Mouse (Mus musculus): ENCODE results near the gene Kat2a. TPM values are rescaled to one million over a fixed set of nuclear protein-coding genes. Genes with fewer than 3 reads are reported as not detected.

The Kat2a gene
- polyA plus RNA-seq, 2 experiments: 12.7 to 13.0 TPM

DNA sequence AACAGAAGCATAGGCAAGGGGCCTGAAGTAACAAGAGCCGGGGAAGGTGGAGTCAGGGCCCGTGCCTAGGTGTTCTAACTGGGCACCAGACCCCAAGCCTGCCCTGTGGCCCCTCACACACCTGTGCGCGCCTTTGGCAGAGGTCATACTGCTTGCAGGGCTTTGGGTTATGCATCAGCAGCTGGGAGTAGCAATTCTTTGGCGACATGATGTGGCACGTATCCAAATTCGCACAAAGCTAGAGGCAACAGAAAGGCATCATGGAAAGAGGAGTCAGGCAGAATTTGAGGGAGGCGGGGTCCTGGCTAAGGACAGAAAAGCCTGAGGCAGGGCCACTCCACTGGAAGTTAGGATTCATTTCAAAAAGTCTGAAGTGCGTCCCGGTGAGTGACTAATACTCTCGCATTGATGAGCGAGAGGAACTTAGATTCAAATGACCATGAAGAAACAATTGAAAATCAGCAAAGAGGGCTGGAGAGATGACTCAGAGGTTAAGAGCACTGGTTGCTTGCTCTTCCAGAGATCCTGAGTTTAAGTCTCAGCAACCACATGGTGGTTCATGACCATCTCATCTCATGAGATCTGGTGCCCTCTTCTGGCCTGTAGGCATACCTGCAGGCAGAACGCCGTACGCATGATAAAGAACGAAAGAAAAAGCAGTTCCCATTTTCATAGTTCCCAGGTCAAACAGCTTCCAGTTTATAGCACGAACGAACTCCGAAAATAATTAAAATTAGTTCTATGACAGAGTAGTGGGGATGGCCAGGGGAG is 10.0 kb downstream of the Kat2a start:
- Histone ChIP-seq H3K27ac (no peak overlapping the region), H3K9me3 (ENCODE audit: control insufficient read depth, low read length) (no peaks in the 10 kb centered on the region), H3K4me3 (ENCODE audit: insufficient read depth in 1 of 2, low read depth in 2 of 2, low read length in 2 of 2) (peak overlapping the region; percentile 19 to 40), H3K9ac (replicated peaks) (no peak overlapping the region; the same call in 1 of the 2 replicates), H3K4me1 (replicated peaks; ENCODE audit: control insufficient read depth in 2 of 2, insufficient read depth in 2 of 2, low read length in 1 of 2) (peaks cover 3 to 10% of the 10 kb centered on the region in 2 experiments; a peak in 2 of 4 replicates), H3K27me3 (ENCODE audit: control insufficient read depth, insufficient read depth, low read length) (no peaks in the 10 kb centered on the region), H3K4me2 (ENCODE audit: low read depth) (peak overlapping the region; percentile 53), H3K36me3 (replicated peaks; ENCODE audit: control insufficient read depth, insufficient read depth, low read depth) (peaks cover 3% of the 10 kb centered on the region)
- WGBS (ENCODE audit: insufficient replicate concordance): 39% methylated on average over 19 of the region's 19 CpGs
- TF ChIP-seq EP300 (IDR thresholded peaks at IDR 0.05; ENCODE audit: low read depth): no peak
- peak; percentile 93 for TF ChIP-seq CTCF (IDR thresholded peaks at IDR 0.05; ENCODE audit: low read depth)
- ATAC-seq (ENCODE audit: insufficient read depth) (no peak; the same call in 1 of the 2 replicates), DNase-seq (ENCODE audit: low read depth in 3 of 3, low spot score in 3 of 3) (peak; percentile 54 to 64 (median 54))

DNA sequence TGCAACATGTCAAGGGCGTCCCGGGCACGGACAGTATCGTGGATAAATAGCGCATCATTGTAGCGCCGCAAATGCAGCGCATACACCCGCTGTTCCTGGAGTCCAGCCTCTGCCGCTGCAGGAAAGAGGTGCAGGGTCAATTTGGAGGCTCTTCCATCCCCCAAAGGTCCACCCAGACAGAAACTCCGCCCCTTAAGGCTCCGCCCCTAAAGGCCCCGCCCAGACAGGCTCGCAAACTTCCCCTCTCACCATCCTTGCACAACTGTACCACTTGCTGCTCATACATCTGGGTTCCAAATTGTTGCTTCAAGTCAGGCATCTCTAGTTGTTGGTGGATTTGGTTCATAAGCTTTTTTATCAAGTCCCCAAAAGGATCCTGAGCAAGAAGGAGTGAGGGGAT is 11.0 kb downstream of the Kat2a start:
- 6% methylated on average over 14 of the region's 14 CpGs for WGBS (ENCODE audit: insufficient replicate concordance)
- no peaks in the 10 kb centered on the region for H3K27me3 ChIP-seq (ENCODE audit: control insufficient read depth, insufficient read depth, low read length)
- no peaks in the 10 kb centered on the region for H3K9me3 ChIP-seq (ENCODE audit: control insufficient read depth, low read length)
- DNase-seq (ENCODE audit: low read depth in 3 of 3, low spot score in 3 of 3) (peak in 2 of 3 experiments; percentile 52 to 54), ATAC-seq (ENCODE audit: insufficient read depth) (peak; percentile 40; the same call in 1 of the 2 replicates)
- peak overlapping the region; percentile 16 to 30 for H3K4me3 ChIP-seq (ENCODE audit: insufficient read depth in 1 of 2, low read depth in 2 of 2, low read length in 2 of 2)
- peaks cover 3 to 10% of the 10 kb centered on the region in 2 experiments; a peak in 2 of 4 replicates for H3K4me1 ChIP-seq (replicated peaks; ENCODE audit: control insufficient read depth in 2 of 2, insufficient read depth in 2 of 2, low read length in 1 of 2)
- H3K4me2 ChIP-seq (ENCODE audit: low read depth): peak overlapping the region; percentile 51
- no peaks in the 10 kb centered on the region; the same call in none of the 2 replicates for H3K36me3 ChIP-seq (replicated peaks; ENCODE audit: control insufficient read depth, insufficient read depth, low read depth)
- no peak for TF ChIP-seq CTCF (IDR thresholded peaks at IDR 0.05; ENCODE audit: low read depth)
- no peak for TF ChIP-seq EP300 (IDR thresholded peaks at IDR 0.05; ENCODE audit: low read depth)
- no peak overlapping the region for H3K9ac ChIP-seq (replicated peaks)
- no peak overlapping the region for H3K27ac ChIP-seq

DNA sequence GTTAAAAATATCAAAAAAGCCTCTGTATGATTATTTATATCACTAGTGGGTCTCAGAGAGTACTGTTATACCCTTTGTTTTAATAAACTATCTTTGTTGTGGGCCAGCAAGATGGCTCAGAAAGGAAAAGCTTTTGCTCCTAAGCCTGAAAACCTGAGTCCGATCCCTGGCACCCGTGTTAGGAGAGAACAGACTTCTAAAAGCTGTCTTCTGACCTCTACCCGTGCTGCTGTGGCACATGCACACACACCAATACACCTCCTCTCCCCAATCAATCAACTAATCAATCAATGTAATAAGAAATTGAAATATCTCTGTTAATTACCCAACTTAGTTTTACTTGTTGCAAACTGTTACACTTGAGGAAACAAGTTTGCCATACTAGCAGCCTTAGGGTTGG is 11.6 kb downstream of the Kat2a start:
- Histone ChIP-seq H3K4me2 (ENCODE audit: low read depth) (peak overlapping the region; percentile 51), H3K9me3 (ENCODE audit: control insufficient read depth, low read length) (no peaks in the 10 kb centered on the region), H3K4me1 (replicated peaks; ENCODE audit: control insufficient read depth in 2 of 2, insufficient read depth in 2 of 2, low read length in 1 of 2) (peaks cover 3 to 10% of the 10 kb centered on the region in 2 experiments; a peak in 2 of 4 replicates), H3K36me3 (replicated peaks; ENCODE audit: control insufficient read depth, insufficient read depth, low read depth) (no peaks in the 10 kb centered on the region; the same call in none of the 2 replicates), H3K27me3 (ENCODE audit: control insufficient read depth, insufficient read depth, low read length) (no peaks in the 10 kb centered on the region), H3K9ac (replicated peaks) (no peak overlapping the region), H3K4me3 (ENCODE audit: insufficient read depth in 1 of 2, low read depth in 2 of 2, low read length in 2 of 2) (no peak overlapping the region), H3K27ac (no peak overlapping the region)
- TF ChIP-seq CTCF (IDR thresholded peaks at IDR 0.05; ENCODE audit: low read depth): no peak
- no peak for TF ChIP-seq EP300 (IDR thresholded peaks at IDR 0.05; ENCODE audit: low read depth)
- ATAC-seq (ENCODE audit: insufficient read depth) (no peak), DNase-seq (ENCODE audit: low read depth in 3 of 3, low spot score in 3 of 3) (no peak)
- WGBS (ENCODE audit: insufficient replicate concordance): 65% methylated on average over 3 of the region's 3 CpGs

DNA sequence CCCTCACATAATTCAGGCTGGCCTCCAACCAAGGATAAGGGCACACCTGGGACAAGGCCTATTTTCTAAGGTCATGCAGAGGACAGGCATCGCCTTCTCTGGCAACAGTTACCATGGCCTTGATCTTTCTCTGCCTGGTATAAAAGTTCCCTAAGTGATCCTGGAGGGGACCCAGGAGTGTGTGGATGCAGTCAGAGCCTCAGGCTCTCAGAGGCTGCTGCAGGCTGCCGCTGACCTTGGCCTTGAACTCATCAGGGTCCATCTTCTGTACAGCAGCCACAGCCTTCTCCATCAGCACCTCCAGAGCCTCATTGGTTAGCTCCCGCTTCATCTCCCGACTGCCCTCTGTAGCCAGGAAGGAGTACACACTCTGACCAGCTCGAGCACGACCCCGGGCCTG is 14.3 kb downstream of the Kat2a start:
- Histone ChIP-seq H3K27me3 (ENCODE audit: control insufficient read depth, insufficient read depth, low read length) (no peaks in the 10 kb centered on the region), H3K27ac (no peak overlapping the region), H3K36me3 (replicated peaks; ENCODE audit: control insufficient read depth, insufficient read depth, low read depth) (no peaks in the 10 kb centered on the region), H3K4me3 (ENCODE audit: insufficient read depth in 1 of 2, low read depth in 2 of 2, low read length in 2 of 2) (no peak overlapping the region), H3K9ac (replicated peaks) (no peak overlapping the region), H3K4me2 (ENCODE audit: low read depth) (no peak overlapping the region), H3K9me3 (ENCODE audit: control insufficient read depth, low read length) (no peaks in the 10 kb centered on the region), H3K4me1 (replicated peaks; ENCODE audit: control insufficient read depth in 2 of 2, insufficient read depth in 2 of 2, low read length in 1 of 2) (peaks cover 3 to 6% of the 10 kb centered on the region in 2 experiments; a peak in 2 of 4 replicates)
- WGBS (ENCODE audit: insufficient replicate concordance): 66% methylated on average over 7 of the region's 7 CpGs
- TF ChIP-seq CTCF (IDR thresholded peaks at IDR 0.05; ENCODE audit: low read depth): no peak
- no peak for TF ChIP-seq EP300 (IDR thresholded peaks at IDR 0.05; ENCODE audit: low read depth)
- ATAC-seq (ENCODE audit: insufficient read depth) (no peak), DNase-seq (ENCODE audit: low read depth in 3 of 3, low spot score in 3 of 3) (no peak)

DNA sequence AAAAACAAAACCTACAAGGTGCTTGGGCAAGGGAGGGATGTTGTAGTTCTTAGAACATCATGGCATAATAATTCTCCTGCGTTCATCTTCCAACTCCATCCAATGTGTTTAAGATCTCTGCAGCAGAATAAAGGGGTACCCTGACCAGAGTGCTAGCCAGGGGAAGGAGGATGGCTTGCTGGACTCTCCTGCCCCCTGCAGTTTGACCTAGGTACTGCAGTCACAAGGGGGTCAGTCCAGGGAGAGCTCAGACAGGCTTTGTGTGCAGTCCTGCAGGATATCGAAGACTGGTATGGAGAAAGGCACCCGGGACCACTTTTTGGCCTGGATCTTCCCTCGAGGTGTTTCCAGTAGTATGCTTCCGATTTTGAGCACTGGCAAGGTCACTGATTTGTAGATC is 17.3 kb downstream of the Kat2a start:
- no peak overlapping the region for H3K4me2 ChIP-seq (ENCODE audit: low read depth)
- no peak overlapping the region for H3K9ac ChIP-seq (replicated peaks)
- DNase-seq (ENCODE audit: low read depth in 3 of 3, low spot score in 3 of 3) (peak in 1 of 3 experiments; percentile 30), ATAC-seq (ENCODE audit: insufficient read depth) (no peak)
- H3K4me3 ChIP-seq (ENCODE audit: insufficient read depth in 1 of 2, low read depth in 2 of 2, low read length in 2 of 2): no peak overlapping the region
- no peaks in the 10 kb centered on the region; a peak in 1 of 4 replicates for H3K4me1 ChIP-seq (replicated peaks; ENCODE audit: control insufficient read depth in 2 of 2, insufficient read depth in 2 of 2, low read length in 1 of 2)
- TF ChIP-seq EP300 (IDR thresholded peaks at IDR 0.05; ENCODE audit: low read depth) (no peak), CTCF (IDR thresholded peaks at IDR 0.05; ENCODE audit: low read depth) (peak; percentile 94)
- no peaks in the 10 kb centered on the region for H3K36me3 ChIP-seq (replicated peaks; ENCODE audit: control insufficient read depth, insufficient read depth, low read depth)
- 26% methylated on average over 5 of the region's 5 CpGs for WGBS (ENCODE audit: insufficient replicate concordance)
- H3K27ac ChIP-seq: no peak overlapping the region
- no peaks in the 10 kb centered on the region for H3K27me3 ChIP-seq (ENCODE audit: control insufficient read depth, insufficient read depth, low read length)
- H3K9me3 ChIP-seq (ENCODE audit: control insufficient read depth, low read length): no peaks in the 10 kb centered on the region

Measured in liver, embryonic 14.5 days (tissue).